Comparison of ENCODE assay signal across 8 mouse cellular contexts in the genomic region with DNA sequence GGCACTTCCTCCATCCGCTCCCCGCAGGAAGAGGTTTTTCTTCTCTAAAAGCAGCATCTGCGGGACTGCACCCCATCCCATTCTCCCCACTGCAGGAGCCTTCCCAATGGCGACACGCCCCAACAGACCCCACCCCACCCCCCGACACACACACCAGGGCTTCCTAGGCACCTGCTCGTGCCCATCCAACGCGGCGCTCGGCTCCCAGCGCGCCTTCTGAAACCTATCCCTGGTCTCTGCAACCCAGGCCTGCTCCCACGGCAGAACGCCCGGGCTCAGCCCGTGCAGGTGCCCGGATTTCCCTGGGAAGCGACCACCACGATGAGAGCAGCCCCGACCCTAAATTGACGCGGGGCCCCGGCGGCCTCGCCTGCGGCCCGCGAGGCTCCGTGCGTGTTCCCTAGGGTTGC. TPM values are rescaled to one million over a fixed set of nuclear protein-coding genes. Genes with fewer than 3 reads are reported as not detected.
A peak's percentile ranks its signal among the peaks of the same experiment; 100 is the strongest.
DNase-seq lines count a peak whose midpoint lies in the region; ATAC-seq lines count a peak whose summit lies in the region.

No protein-coding gene starts in this region.

- H3K27ac ChIP-seq in lung, embryonic 15.5 days: peak overlapping the region; percentile 86
- H3K27ac ChIP-seq in forebrain, embryonic 14.5 days (ENCODE audit: low read depth, low read length): peak overlapping the region; percentile 84

- peak overlapping the region; percentile 80 for H3K4me2 ChIP-seq in lung, embryonic 15.5 days
- peak overlapping the region; percentile 90 for H3K4me2 ChIP-seq in forebrain, embryonic 14.5 days (ENCODE audit: low read length)

- H3K4me1 ChIP-seq in lung, embryonic 15.5 days: peaks cover 50% of the 10 kb centered on the region
- peaks cover 23% of the 10 kb centered on the region for H3K4me1 ChIP-seq in forebrain, embryonic 14.5 days (ENCODE audit: control insufficient read depth, insufficient read depth, low read length)

- H3K27me3 ChIP-seq in lung, embryonic 15.5 days: no peaks in the 10 kb centered on the region
- H3K27me3 ChIP-seq in forebrain, embryonic 14.5 days (replicated peaks; ENCODE audit: control insufficient read depth, insufficient read depth, low read length): no peaks in the 10 kb centered on the region

- H3K4me3 ChIP-seq in lung, embryonic 15.5 days: peak overlapping the region; percentile 72
- H3K4me3 ChIP-seq in forebrain, embryonic 14.5 days (ENCODE audit: low read depth, low read length): peak overlapping the region; percentile 97

- H3K36me3 ChIP-seq in lung, embryonic 15.5 days: 0 out of 2 replicates have a peak, but pooled peaks cover 5% of the 10 kb centered on the region
- H3K36me3 ChIP-seq in forebrain, embryonic 14.5 days (ENCODE audit: control insufficient read depth, insufficient read depth, low read length): 0 out of 2 replicates have a peak, but pooled peaks cover 3% of the 10 kb centered on the region

- peak overlapping the region; percentile 79 for H3K9ac ChIP-seq in lung, embryonic 15.5 days
- peak overlapping the region; percentile 90 for H3K9ac ChIP-seq in forebrain, embryonic 14.5 days (ENCODE audit: low read length)

- DNase-seq in CD4-positive, CD25-positive, alpha-beta regulatory T cell, adult 2 months (ENCODE audit: low read depth, low spot score): peak; percentile 46
- DNase-seq in lung, postnatal 14 days: no peak
- peak; percentile 23 for DNase-seq in forebrain, embryonic 14.5 days (ENCODE audit: low spot score)
- DNase-seq in kidney, postnatal 4 days: peak; percentile 44 to 61
- DNase-seq in naive thymus-derived CD4-positive, alpha-beta T cell, adult 2 months (ENCODE audit: low read depth): peak; percentile 45
- no peak for DNase-seq in retina, embryonic 14.5 days (ENCODE audit: low spot score)

- ATAC-seq in CD4-positive, CD25-positive, alpha-beta regulatory T cell, adult 4 months: no peak
- ATAC-seq in lung, embryonic 15.5 days (ENCODE audit: borderline replicate concordance, extremely low read depth, low FRiP score, low TSS enrichment): no peak
- ATAC-seq in forebrain, embryonic 14.5 days: no peak; the same call in 1 of the 2 replicates

- under 1% methylated on average over 30 of the region's 31 CpGs for WGBS in lung, embryonic 15.5 days
- WGBS in forebrain, embryonic 14.5 days: under 1% methylated on average over 31 of the region's 31 CpGs

- H3K9me3 ChIP-seq in lung, embryonic 15.5 days: no peaks in the 10 kb centered on the region
- H3K9me3 ChIP-seq in forebrain, embryonic 14.5 days (replicated peaks; ENCODE audit: control insufficient read depth, low read length): no peaks in the 10 kb centered on the region

RNA-seq across cellular contexts. Expression of a gene that starts 0.7 kb away (rescaled TPM):
- polyA plus RNA-seq in CD4-positive, CD25-positive, alpha-beta regulatory T cell, adult 4 months (2017; shearing (Covaris generic)): 100 to 1,000 TPM; 373 to 544 TPM
- polyA plus RNA-seq in lung, embryonic 15.5 days (2015; fragmentation: Nextera tagmentation; extraction: Ambion mirVana): 280 and 282 TPM in 2 replicates
- 238 and 265 TPM in 2 replicates for polyA plus RNA-seq in forebrain, embryonic 14.5 days (2014; fragmentation: Nextera tagmentation; extraction: Ambion mirVana)

RNA-seq across cellular contexts. Expression of a gene that starts 30.1 kb away (rescaled TPM):
- polyA plus RNA-seq in CD4-positive, CD25-positive, alpha-beta regulatory T cell, adult 4 months (2017; shearing (Covaris generic)): not detected
- polyA plus RNA-seq in lung, embryonic 15.5 days (2015; fragmentation: Nextera tagmentation; extraction: Ambion mirVana): 3.2 and 3.5 TPM in 2 replicates
- 5.4 and 6.8 TPM in 2 replicates for polyA plus RNA-seq in forebrain, embryonic 14.5 days (2014; fragmentation: Nextera tagmentation; extraction: Ambion mirVana)

RNA-seq across cellular contexts. Expression of a gene that starts 57.5 kb away (rescaled TPM):
- polyA plus RNA-seq in CD4-positive, CD25-positive, alpha-beta regulatory T cell, adult 4 months (2017; shearing (Covaris generic)): 1 to 10 TPM in 1 of 2 experiments, under 1 TPM in 1; 0.70 to 2.7 TPM
- polyA plus RNA-seq in lung, embryonic 15.5 days (2015; fragmentation: Nextera tagmentation; extraction: Ambion mirVana): 61.4 and 68.1 TPM in 2 replicates
- polyA plus RNA-seq in forebrain, embryonic 14.5 days (2014; fragmentation: Nextera tagmentation; extraction: Ambion mirVana): 0.11 and 0.38 TPM in 2 replicates

RNA-seq across cellular contexts. Expression of a gene that starts 58.4 kb away (rescaled TPM):
- 10 to 100 TPM; 12.2 to 16.0 TPM for polyA plus RNA-seq in CD4-positive, CD25-positive, alpha-beta regulatory T cell, adult 4 months (2017; shearing (Covaris generic))
- polyA plus RNA-seq in lung, embryonic 15.5 days (2015; fragmentation: Nextera tagmentation; extraction: Ambion mirVana): 41.7 and 43.8 TPM in 2 replicates
- polyA plus RNA-seq in forebrain, embryonic 14.5 days (2014; fragmentation: Nextera tagmentation; extraction: Ambion mirVana): 21.3 and 24.8 TPM in 2 replicates

Comparison
In these comparisons a context has a peak if more than half of its experiments do, and no peak if none do; other contexts are left out.
1. DNase-seq: peak in CD4-positive, CD25-positive, alpha-beta regulatory T cell, adult 2 months (single experiment), forebrain, embryonic 14.5 days (single experiment), kidney, postnatal 4 days (2 of 2) and naive thymus-derived CD4-positive, alpha-beta T cell, adult 2 months (single experiment); none in lung, postnatal 14 days (single experiment) and retina, embryonic 14.5 days (single experiment).
2. RNA of a gene that starts 57.5 kb away (polyA plus RNA-seq): 61.4 to 68.1 TPM in lung, embryonic 15.5 days; 0.70 to 2.7 TPM in CD4-positive, CD25-positive, alpha-beta regulatory T cell, adult 4 months and 0.11 to 0.38 TPM in forebrain, embryonic 14.5 days; every median in the first group is over 10 times any median in the second.